Mouse (Mus musculus): ENCODE results near the gene Il31.

DNA sequence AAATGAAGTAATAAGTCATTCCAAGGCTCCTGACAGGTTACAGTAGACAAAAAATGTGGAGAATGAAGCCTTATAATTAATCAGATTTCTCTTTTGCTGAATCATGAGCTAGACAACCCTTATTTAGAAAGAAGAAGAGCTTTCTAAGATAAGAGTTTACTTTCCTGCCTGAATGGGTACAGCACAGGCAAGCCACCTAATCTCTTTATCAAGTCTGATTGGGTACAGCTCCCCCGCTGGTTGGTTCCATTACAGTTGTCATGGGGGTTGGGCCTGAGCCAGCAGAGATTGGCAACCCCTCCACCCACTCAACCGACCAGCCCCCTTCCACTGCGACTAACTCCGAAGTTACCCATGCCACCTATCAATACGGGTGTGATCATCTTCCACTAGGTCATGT, 27.9 kb downstream of the Il31 start:
- TF ChIP-seq CTCF (IDR thresholded peaks at IDR 0.05) (no peak), EP300 (IDR thresholded peaks at IDR 0.05) (no peak)
